Mouse (Mus musculus) left cerebral cortex, adult 2 months (tissue): Measurements from ENCODE around the gene Arl11. TPM values are rescaled to one million over a fixed set of nuclear protein-coding genes. Genes with fewer than 3 reads are reported as not detected.

Experiments
- DNase-seq, 2 experiments: peaks; one replicate each; pipeline ENCODE4 v3.0.0; 2021 to 2022; ENCODE audit warnings: low spot score in 2 of 2, mixed read lengths in 1 of 2; ENCODE audit errors: extremely low spot score in 1 of 2
- H3K27ac ChIP-seq: fragments of 200-600 bp; 2 replicates; pipeline ENCODE4 v1.8.1; 2022
- H3K4me3 ChIP-seq: fragments of 200-600 bp; 2 replicates; pipeline ENCODE4 v1.8.1; 2022
- CTCF ChIP-seq: fragments of 200-600 bp; IDR thresholded peaks from 2 replicates; pipeline ENCODE4 v1.8.1; 2022; ENCODE audit warnings: antibody characterized with exemption, mild to moderate bottlenecking, moderate library complexity
- intact Hi-C: fragments of 180-260 bp; cut with DNase I; formaldehyde crosslinking; loops from one replicate; pipeline ENCODE4 v1.15.1; 2025
- total RNA-seq, 2 experiments: library from RNA; stranded (reverse); gene quantifications; 2 replicates each; pipeline ENCODE4 v1.2.3; 2021

Arl11 gene
- total RNA-seq, 2 experiments from 2014 or later: 0.56 to 0.77 TPM

DNA sequence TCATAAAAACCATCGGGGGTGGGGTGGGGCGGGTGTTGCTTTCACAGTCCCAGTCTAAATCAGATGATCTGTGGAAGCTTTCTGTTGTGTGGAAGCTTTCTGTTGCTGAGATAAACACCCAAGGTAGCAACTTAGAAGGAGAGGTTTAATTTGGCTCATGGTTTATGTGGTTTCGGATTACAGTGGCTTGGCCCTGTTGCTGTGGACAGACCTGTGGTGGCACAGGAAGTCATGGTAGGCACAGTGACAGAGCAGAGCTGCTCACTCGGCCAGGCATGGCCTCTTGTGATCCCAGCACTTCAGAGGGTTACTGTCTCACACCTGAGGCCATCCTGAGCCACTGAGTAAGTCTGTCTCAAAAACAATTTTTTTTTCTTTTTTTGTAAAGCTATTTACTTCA is 29.8 kb downstream of the Arl11 start:
- no peak overlapping the region for H3K27ac ChIP-seq
- intact Hi-C loops: loop anchor here (10.0 kb wide), 1 partner anchor 215 kb away; the partner anchor contains the start of gene Spryd7
- TF ChIP-seq CTCF: no peak
- no peak for DNase-seq
- H3K4me3 ChIP-seq: no peak overlapping the region

DNA sequence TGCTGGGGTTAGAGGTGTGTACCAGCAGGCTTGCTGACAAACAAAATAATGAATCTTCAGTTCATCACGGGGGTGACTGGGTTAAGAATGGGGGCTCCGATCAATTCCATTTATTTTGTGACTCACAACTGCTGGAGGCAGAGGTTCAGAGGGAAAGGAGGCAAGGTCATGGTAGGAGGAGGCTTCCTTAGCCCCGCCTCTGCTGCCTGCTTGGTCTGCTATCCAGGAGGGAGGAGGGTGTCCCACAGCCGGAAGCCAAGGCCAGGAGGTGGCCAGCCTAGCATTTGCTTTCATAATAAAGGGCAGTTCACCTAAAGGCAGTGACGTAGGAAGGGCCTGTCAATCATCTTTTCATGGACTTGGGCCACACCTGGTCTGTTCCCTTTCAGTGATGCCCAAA is 35.0 kb downstream of the Arl11 start:
- no peak for TF ChIP-seq CTCF
- Histone ChIP-seq H3K27ac (no peak overlapping the region), H3K4me3 (no peak overlapping the region)
- DNase-seq: no peak
- intact Hi-C loops: no loop called here

DNA sequence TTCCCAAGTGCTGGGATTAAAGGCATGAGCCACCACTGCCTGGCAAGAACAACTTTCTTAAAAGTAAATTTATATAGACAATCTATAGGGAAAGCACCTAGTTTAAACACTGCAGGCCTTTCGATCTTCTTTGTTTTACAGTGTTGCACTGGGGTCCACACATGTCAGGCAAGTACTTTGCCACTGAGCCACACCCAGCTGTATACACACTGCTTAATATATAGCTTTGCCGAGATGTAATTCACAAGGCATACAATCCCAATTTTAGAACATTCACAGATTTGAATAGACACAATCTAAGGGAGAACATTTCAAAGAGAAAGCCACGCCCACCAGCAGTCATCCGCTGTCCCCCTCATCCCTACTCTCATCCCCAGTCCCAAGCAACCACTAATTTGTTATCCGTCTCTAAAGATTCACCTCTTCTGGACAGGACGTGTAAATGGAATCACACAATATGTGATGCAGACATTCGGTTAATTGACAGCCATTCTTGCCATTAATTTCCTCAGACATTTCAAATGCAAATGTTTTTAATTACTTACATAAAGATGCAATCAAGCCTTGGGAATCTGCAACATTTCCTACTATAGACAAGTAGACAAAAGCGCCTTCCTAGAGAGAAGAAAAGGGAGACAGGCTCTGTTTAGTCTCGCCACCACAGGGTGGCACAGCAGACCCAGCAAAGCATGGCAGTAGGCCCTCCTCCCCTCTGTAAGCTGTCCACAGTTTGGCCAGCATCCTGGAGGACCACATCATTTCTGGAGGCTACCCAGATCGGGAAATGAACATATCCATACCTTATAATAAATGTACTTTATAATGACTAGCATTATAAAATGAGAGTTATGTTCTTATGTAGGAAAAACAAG is 37.5 kb downstream of the Arl11 start:
- intact Hi-C loops: loop anchor here (2.0 to 5.0 kb wide), 2 partner anchors 152 to 1110 kb away; partner anchors contain the start of gene Gucy1b2
- DNase-seq: no peak
- Histone ChIP-seq H3K27ac (no peak overlapping the region), H3K4me3 (no peak overlapping the region)
- peak; percentile 66 for TF ChIP-seq CTCF

DNA sequence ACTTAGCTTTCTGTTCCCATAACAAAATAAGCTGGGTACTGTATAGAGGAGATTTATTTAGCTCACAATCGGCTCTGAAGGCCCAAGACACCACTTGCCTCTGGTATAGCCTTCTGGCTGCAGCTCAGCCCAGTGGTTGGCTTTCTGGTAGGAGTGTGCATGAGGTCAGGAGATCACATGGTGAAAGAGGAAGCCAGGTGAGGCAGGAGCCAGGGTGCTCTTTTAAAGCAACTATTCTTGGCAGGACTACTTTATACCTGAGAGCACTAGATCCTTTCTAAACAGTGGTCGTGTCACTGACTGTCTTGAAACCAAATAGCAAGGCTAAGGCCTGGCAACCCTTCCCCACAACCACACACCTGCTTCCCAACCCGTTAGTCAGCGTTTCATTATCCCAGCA is 40.3 kb downstream of the Arl11 start:
- no peak for TF ChIP-seq CTCF
- intact Hi-C loops: loop anchor here (5.0 kb wide), 1 partner anchor 1107 kb away; the partner anchor contains the start of gene Gucy1b2
- Histone ChIP-seq H3K4me3 (no peak overlapping the region), H3K27ac (no peak overlapping the region)
- no peak for DNase-seq

DNA sequence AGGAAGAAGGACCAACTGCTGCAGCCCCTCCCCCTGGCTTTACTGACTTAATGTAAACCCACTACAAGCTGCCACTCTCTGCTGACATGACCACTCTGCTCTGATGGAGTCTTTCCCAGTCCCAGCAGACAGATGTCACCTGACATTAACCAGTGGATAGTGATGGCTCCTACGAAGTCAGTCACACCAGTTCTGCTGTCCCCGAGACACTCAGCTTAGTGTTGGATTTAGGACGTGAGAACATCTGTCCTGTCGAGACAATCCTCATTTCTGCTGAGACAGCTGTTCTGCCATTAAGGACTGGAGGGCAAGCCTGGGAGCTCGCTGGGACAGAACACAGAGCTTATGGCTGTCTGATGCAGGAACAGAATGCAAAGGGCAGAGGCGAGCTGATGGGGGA is 41.3 kb downstream of the Arl11 start:
- intact Hi-C loops: no loop called here
- DNase-seq: no peak
- TF ChIP-seq CTCF: no peak

DNA sequence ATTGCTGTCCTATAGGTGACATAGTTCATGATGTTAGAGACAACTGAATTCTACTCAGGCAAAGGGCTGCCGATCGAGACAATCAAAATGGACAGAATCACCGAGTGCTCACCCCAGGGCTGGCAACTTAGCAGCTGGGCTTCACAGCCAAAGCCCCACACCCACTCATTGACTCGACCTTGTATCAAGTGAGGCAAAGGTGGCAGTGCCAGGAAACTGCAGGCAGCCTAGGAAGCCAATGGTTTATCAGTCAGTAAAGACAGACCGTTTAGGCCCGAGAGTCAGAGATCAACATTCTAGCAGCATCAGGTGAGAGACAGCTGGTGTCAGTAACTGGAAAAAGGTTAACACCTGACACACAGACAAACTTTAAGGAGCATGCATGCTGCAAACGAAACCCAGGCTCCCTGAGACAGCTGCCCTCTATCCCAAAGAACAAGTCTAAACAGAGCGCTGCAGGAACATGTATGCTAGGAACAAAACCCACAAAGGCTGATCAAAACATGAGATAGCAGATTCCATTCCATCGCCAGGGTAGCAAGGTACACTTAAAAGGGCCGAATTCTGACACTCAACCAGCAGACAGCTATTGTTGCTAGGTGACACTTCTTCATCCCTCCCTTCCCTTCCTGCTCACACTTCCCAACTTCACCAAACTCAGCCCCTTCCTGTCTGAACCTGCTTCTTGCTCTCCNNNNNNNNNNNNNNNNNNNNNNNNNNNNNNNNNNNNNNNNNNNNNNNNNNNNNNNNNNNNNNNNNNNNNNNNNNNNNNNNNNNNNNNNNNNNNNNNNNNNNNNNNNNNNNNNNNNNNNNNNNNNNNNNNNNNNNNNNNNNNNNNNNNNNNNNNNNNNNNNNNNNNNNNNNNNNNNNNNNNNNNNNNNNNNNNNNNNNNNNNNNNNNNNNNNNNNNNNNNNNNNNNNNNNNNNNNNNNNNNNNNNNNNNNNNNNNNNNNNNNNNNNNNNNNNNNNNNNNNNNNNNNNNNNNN is 45.0 kb downstream of the Arl11 start:
- DNase-seq: no peak
- H3K4me3 ChIP-seq: no peak overlapping the region
- TF ChIP-seq CTCF: no peak
- H3K27ac ChIP-seq: no peak overlapping the region
- intact Hi-C loops: no loop called here

More for the DNA sequence above, 41.3 kb downstream of the Arl11 start:
- no peak overlapping the region for H3K27ac ChIP-seq
- no peak overlapping the region for H3K4me3 ChIP-seq

DNA sequence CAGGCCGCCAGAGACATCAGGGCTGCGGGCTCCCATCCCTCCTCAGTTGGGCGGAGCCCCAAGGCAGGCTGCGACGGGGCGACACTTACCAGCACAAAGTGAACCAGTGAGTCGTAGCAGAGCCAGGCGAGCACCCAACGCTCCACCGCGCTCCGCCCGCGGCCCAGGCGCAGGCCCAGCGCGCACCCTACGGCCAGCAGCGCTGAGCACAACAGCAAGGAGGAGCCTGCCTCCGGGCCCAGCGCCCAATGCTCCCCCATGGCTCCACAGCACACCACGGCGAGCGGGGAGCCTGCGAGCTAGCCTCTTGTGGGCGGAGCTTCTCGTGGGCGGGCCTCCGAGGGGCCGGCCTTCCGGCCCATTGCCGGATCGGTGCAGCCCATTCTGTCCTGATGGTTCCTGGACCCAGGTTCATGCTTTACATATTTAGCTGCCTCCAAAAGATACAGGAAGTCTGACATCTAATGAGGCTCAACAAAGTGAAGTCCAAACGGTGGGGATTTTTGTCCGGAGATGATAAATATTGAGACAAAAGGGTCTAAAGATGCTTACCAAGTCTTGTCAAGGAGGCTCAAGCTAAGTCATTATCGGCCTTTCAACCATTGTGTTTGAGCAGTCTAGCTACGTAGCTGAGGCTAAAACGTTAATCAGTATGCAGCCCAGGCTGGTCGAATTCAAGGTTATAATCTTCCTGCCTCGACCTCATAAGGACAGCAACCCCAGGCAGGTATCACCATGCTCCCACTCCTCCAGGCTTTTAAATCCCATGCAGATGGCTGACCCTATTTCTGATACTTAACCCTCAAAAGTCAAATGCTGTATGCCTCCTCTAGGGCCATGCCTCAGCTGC is 50.8 kb downstream of the Arl11 start, which contains the start of gene Ebpl:
TSS of gene Ebpl (minus strand) at position 309 of the 850 bp plus-strand sequence.
- intact Hi-C loops: loop anchor here (2.0 to 10.0 kb wide), 3 partner anchors 30 to 194 kb away; partner anchors contain the start of genes Kpna3 and Spryd7

DNA sequence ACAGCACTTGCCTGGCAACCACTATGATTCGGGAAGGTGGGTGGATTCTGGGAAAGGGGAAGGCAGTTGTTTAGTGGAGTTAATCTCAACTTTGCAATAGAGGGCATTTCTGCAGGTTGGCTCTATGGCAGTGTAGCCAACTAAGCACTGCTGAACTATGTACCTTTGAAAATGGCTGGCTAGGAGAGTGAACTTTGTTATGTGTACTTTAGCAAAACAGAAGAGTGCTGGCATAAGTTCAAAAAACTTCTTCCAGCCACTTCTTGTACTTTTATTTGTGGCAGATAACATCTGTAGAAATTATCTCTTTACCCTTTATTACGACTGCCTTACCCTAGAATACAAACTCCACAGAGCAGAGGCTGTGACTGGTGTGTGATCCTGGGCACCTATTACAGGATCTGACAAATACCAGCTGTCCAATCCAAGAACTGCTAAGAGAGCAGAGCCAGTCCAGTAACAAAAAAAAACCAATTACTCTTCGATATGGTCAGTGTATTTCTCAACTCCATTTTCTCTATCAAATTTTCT is 51.5 kb downstream of the Arl11 start:
- Histone ChIP-seq H3K4me3 (peak overlapping the region; percentile 54), H3K27ac (peak overlapping the region; percentile 90; the same call in 1 of the 2 replicates)
- intact Hi-C loops: loop anchor here (2.0 to 10.0 kb wide), 3 partner anchors 30 to 194 kb away; partner anchors contain the start of genes Kpna3 and Spryd7

More for the DNA sequence above, 50.8 kb downstream of the Arl11 start, which contains the start of gene Ebpl:
- TF ChIP-seq CTCF: peak; percentile 14
- peak; percentile 89 to 90 for DNase-seq
- H3K4me3 ChIP-seq: peak within 1 kb of the TSS; percentile 54
- peak within 1 kb of the TSS; percentile 90 for H3K27ac ChIP-seq

More for the DNA sequence above, 51.5 kb downstream of the Arl11 start:
- DNase-seq: no peak
- TF ChIP-seq CTCF: no peak

Other genes starting within 250 kb of the Arl11 start
- 10 to 100 TPM; 63.0 to 63.8 TPM for gene Sacs, start 171.3 kb upstream of the Arl11 start, total RNA-seq
- gene Sgcg, start 51.3 kb upstream of the Arl11 start, total RNA-seq: under 1 TPM in 1 of 2 experiments, not detected in 1; 0.14 TPM
- 1 to 10 TPM; 3.9 to 4.3 TPM for gene Ebpl, start 50.7 kb downstream of the Arl11 start, total RNA-seq
- 10 to 100 TPM; 66.1 to 72.7 TPM for gene Kpna3, start 130.1 kb downstream of the Arl11 start, total RNA-seq
- 10 to 100 TPM; 44.3 to 45.3 TPM for gene Spryd7, start 247.1 kb downstream of the Arl11 start, total RNA-seq